Mouse (Mus musculus) MEL (cell line): ENCODE data around the gene Nkx1-1.

Experiments
- CTCF ChIP-seq, 3 experiments: IDR thresholded peaks in 2 of 3; conservative IDR thresholded peaks in 1 of 3; 2 replicates each; pipeline ENCODE4 v1.5.1; 2011 to 2012; ENCODE audit warnings: low read length in 3 of 3, low read depth in 2 of 3, mild to moderate bottlenecking in 2 of 3, improper control_type of control experiment in 1 of 3, inconsistent platforms in 1 of 3, mixed read lengths in 1 of 3, moderate library complexity in 1 of 3; ENCODE audit not compliant: control insufficient read depth in 1 of 3, insufficient read depth in 1 of 3, poor library complexity in 1 of 3, severe bottlenecking in 1 of 3
- ETS1 ChIP-seq: IDR thresholded peaks from 2 replicates; pipeline ENCODE4 v1.6.1; 2012; ENCODE audit warnings: low read depth, mild to moderate bottlenecking, inconsistent platforms, low read length, improper control_type of control experiment, moderate library complexity
- GATA1 ChIP-seq: IDR thresholded peaks from 2 replicates; pipeline ENCODE4 v1.6.1; 2011; ENCODE audit warnings: low read depth, low read length, improper control_type of control experiment
- HCFC1 ChIP-seq: IDR thresholded peaks from 2 replicates; pipeline ENCODE4 v1.6.1; 2012; ENCODE audit warnings: low read depth, mild to moderate bottlenecking, inconsistent platforms, low read length, improper control_type of control experiment, moderate library complexity
- JUND ChIP-seq: IDR thresholded peaks from 2 replicates; pipeline ENCODE4 v1.6.1; 2011; ENCODE audit warnings: low read depth, mild to moderate bottlenecking, improper control_type of control experiment, low read length
- MAZ ChIP-seq: IDR thresholded peaks from 2 replicates; pipeline ENCODE4 v1.6.1; 2012; ENCODE audit warnings: low read depth, mild to moderate bottlenecking, inconsistent platforms, low read length, improper control_type of control experiment
- NRF1 ChIP-seq: IDR thresholded peaks from 2 replicates; pipeline ENCODE4 v1.6.1; 2014; ENCODE audit warnings: low read depth, mild to moderate bottlenecking, inconsistent platforms, low read length, improper control_type of control experiment, moderate library complexity; ENCODE audit not compliant: poor library complexity, insufficient read depth, severe bottlenecking
- POLR2A ChIP-seq, 2 experiments: IDR thresholded peaks; 2 replicates each; pipeline ENCODE4 v1.6.1; 2011 to 2012; ENCODE audit warnings: low read length in 2 of 2, mild to moderate bottlenecking in 2 of 2, control low read depth in 1 of 2, improper control_type of control experiment in 1 of 2, low read depth in 1 of 2, moderate library complexity in 1 of 2; ENCODE audit not compliant: control insufficient read depth in 1 of 2, insufficient read depth in 1 of 2, poor library complexity in 1 of 2
- SIN3A ChIP-seq: IDR thresholded peaks from 2 replicates; pipeline ENCODE4 v1.6.1; 2012; ENCODE audit warnings: low read length, improper control_type of control experiment, inconsistent platforms
- TCF12 ChIP-seq: IDR thresholded peaks from 2 replicates; pipeline ENCODE4 v1.6.1; 2014; ENCODE audit warnings: low read depth, mild to moderate bottlenecking, inconsistent platforms, low read length, improper control_type of control experiment, moderate library complexity
- USF1 ChIP-seq: IDR thresholded peaks from 2 replicates; pipeline ENCODE4 v1.6.1; 2014; ENCODE audit warnings: low read depth, mild to moderate bottlenecking, inconsistent platforms, low read length, improper control_type of control experiment, moderate library complexity
- USF2 ChIP-seq, 2 experiments: IDR thresholded peaks; 2 replicates each; pipeline ENCODE4 v1.6.1; 2011 to 2012; ENCODE audit warnings: improper control_type of control experiment in 2 of 2, low read length in 2 of 2, borderline replicate concordance in 1 of 2, inconsistent platforms in 1 of 2, low read depth in 1 of 2, mild to moderate bottlenecking in 1 of 2; ENCODE audit not compliant: insufficient read depth in 1 of 2
- ZMIZ1 ChIP-seq: IDR thresholded peaks from 2 replicates; pipeline ENCODE4 v1.6.1; 2012; ENCODE audit warnings: low read depth, mild to moderate bottlenecking, inconsistent platforms, low read length, improper control_type of control experiment, moderate library complexity

DNA sequence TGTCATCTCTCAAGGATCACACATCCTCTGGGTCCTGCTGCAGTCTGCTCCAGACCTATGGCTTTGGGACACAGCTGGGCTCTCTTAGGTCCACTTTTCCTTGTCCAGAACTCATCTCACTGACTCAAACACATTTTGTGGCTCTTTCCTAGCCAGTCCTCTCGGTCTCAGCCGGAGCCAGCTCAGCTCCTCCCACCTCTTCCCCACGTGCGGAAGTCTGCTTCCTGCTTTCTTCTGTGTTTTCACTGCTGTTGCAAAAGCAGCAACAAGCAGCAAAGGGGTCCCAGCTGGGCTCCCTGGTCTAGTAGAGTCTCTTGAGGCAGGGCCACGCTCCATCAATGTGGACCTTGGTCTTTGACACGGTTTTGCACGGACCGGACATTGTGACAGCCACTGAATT lies 22.0 kb upstream of the Nkx1-1 start:
- TF ChIP-seq ZMIZ1 (no peak), NRF1 (no peak), POLR2A (IDR thresholded peaks at IDR 0.05; ENCODE audit: control insufficient read depth in 1 of 2, insufficient read depth in 1 of 2, low read depth in 1 of 2, low read length in 2 of 2, poor library complexity in 1 of 2) (no peak), CTCF (IDR thresholded peaks at IDR 0.05 in 2 of 3, conservative IDR thresholded peaks at IDR 0.05 in 1 of 3; ENCODE audit: control insufficient read depth in 1 of 3, insufficient read depth in 1 of 3, low read depth in 2 of 3, low read length in 3 of 3, poor library complexity in 1 of 3, severe bottlenecking in 1 of 3) (no peak), TCF12 (no peak), MAZ (no peak), HCFC1 (no peak), USF2 (IDR thresholded peaks at IDR 0.05; ENCODE audit: borderline replicate concordance in 1 of 2, insufficient read depth in 1 of 2, low read depth in 1 of 2, low read length in 2 of 2) (no peak), ETS1 (no peak), JUND (no peak), USF1 (no peak), GATA1 (no peak), SIN3A (no peak)
